Mouse (Mus musculus) adrenal gland, adult (tissue): ENCODE results near the gene Olfr1415.
"Not testable (repeated sequence)": the region's sequence is repeated elsewhere in the genome, so short reads cannot be mapped to it uniquely, and the experiment has no call there.

Source experiments
- DNase-seq, 2 experiments: peaks; one replicate each; pipeline ENCODE4 v3.0.0; 2022 to 2023; ENCODE audit warnings: low spot score in 1 of 2; ENCODE audit not compliant: inconsistent age in 2 of 2

Gene Olfr1415

DNA sequence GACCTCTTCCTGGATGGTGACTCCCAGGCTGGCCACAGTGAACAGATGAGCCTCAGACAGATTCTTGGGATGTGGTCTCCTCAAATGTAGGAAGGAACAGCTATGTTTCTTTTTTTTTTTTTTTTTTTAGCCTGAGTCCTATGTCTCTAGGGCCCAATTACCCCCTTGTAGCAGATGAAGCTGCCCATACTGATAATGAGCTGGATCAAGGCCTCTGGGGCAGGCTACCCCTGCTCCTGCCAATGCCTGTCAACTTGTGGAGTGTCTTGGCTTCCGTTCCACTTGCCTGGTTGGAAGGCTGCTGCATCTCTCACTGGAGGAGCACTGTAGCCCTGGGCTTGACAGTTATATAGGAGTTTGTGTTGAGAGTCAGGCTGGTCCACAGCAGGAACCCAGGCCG lies at the start of gene Olfr1415:
Olfr1415 (minus strand) TSS at position 101 of the 400 bp plus-strand sequence.
- DNase-seq: no peak

GRCm38 (mm10) chr1:92539071-92539470 lies 43.2 kb upstream of the Olfr1415 start:
- no peak for DNase-seq

GRCm38 (mm10) chr1:92536972-92537371 lies 41.1 kb upstream of the Olfr1415 start:
- DNase-seq: peak in 1 of 2 experiments; percentile 9

DNA sequence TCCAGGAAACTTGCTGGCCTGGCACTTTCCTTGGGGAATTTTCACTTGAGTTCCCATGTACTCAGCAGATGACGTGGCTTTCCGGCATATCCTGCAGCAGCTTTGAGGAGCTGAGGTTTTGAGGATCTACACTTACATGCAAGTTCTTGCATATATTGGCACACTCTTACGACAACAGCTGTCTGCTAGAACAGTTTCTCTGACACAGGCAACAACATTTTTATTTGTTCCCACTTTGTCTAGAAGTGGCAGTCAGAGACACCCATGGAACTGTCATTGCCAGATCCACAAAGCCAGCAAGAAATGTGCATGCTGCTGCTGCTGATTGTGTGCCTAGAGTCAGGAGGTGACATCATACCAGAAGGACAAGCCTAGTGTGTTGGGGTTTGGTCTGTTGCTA lies 27.9 kb upstream of the Olfr1415 start:
- no peak for DNase-seq

- peak; percentile 13 to 65 for DNase-seq
These were observed 25.5 kb upstream of the Olfr1415 start for GRCm38 (mm10) chr1:92521376-92521775.

GRCm38 (mm10) chr1:92519046-92519445 lies 23.1 kb upstream of the Olfr1415 start:
- no peak for DNase-seq

DNA sequence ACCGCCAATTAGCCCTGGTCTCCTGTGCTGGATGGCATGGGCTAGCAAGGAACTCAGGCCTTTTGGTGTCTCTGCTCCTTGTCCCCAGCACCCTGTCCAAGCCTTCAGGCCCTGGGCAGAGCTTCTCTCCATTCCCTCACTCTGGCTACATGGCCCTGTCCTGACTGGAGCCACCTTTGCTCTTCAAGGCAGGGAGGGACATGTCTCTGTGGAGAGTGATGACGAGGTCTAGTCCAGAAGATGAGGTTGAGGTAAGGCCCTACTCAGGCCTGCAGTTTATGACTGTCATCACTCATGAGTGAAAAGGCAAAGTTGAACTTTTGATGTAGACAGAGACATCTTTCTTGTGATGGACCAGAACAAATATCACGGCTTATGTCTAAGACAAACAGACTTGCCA lies 22.7 kb upstream of the Olfr1415 start, which contains the start of gene Olfr1414:
Olfr1414 (minus strand) TSS at position 101 of the 400 bp plus-strand sequence.
- no peak for DNase-seq

GRCm38 (mm10) chr1:92515390-92515789 lies 19.5 kb upstream of the Olfr1415 start:
- DNase-seq: peak in 1 of 2 experiments; percentile 39

GRCm38 (mm10) chr1:92511646-92512045 lies 15.7 kb upstream of the Olfr1415 start:
- DNase-seq: not testable (repeated sequence)

- no peak for DNase-seq
These were observed 10.9 kb downstream of the Olfr1415 start, which contains the start of gene Olfr1416 for GRCm38 (mm10) chr1:92485013-92485412. Olfr1416 (minus strand) TSS chr1:92485113.

DNA sequence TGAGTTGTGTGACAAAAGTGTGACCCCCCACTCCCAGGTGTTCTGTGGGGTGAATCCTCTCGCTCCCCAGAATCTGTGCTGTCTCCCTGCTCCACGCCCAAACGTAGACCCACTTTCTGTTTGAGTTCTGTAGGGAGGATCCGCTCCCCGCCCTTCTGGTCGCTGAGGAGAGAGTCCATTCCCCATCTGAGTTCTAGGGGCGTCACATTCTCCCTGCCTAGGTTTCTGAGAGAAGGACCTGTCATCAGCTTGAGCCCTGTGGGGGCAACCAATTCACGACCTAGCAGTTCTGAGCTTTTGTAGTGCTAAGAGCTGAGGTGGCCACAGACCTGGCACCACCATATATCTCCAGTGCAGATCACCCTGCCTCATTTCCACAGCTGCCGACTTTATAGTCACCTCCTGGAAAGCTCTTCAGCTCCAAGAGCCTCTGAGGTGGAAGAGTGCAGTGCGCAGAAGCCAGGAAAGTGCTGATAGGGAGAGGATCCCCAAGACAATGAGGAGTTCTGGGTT lies 21.8 kb downstream of the Olfr1415 start:
- DNase-seq: no peak

DNA sequence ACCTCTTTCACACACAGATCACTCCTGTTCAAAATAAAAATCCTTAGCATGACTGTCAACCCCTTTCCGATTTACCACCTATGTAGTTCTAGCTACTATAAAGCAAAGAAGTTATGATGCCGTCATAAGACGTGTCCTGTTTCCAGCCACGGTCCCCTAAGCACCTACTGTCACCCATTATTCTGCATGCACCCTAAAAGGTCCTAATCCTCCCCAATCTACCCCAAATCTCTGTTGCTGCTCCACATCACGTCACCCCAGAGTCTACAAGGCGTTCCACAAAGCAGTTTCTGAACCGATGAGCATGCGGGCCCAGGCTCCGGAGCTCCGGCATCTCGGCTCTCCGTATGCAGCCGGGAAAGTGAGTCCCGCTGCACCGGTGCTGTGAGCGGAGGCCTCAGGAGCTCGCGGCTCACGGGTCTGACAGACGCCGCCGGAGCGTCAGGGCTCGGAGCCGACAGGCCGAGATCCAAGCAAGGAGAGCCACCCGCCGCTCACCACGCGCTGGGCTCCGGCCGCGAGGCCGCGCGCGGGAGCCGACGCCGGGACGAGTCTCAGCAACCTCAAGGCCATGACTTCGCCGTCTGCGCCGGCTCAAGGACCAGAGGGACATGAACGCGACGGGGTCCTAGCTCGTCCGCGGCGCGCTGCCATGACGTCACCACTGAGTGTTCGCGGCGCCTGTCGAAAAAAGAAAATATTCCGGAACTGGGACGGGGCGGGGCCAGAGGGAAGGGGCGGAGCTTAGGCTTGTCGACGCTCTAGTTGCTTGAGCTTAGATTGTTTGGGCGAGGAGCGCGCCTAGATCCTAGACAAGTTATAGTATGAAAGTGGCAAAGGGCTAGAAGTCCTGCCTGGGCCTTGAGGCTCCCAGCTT lies 22.5 kb downstream of the Olfr1415 start, which contains the start of gene Ndufa10:
Ndufa10 (minus strand) TSS at position 696 of the 877 bp plus-strand sequence.
- peak; percentile 94 to 99 for DNase-seq

DNA sequence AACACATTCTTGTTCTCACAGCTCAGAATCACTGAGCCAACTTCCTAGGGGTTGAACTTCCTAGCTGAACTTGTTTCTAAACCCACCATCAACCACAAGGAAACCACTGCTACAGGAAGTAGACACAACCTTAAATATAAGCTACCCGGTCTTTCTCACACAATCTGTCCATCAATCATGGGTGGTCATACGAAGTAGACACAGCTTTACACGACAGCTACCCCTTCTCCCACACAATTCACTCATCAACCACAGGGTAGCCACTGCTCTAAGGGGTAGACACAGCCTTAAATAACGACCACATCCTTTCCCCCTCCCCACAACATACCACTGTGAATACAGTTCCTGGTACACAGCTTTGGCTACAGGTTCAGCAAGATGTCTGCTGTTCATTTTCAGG lies 27.0 kb downstream of the Olfr1415 start:
- no peak for DNase-seq

DNA sequence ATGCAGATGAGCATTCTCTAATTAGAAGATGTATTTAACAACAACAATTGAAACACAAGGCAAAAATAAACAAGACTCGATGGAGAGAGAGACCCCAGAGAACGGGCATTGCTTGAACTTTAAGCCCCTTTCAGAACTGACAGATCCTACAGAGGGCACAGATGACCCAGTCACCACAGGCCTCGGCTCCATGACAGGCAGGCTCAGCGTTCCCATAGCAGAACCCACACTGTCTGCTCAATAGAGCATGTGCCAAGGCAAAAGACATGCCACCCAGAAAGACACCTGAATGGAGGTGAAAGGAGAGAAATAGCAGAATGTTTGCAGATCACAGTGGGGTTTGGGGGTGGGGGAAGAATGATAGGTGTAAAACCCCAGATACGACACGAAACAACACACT lies 37.5 kb downstream of the Olfr1415 start:
- DNase-seq: no peak

- DNase-seq: no peak
These were observed 38.1 kb downstream of the Olfr1415 start for GRCm38 (mm10) chr1:92457758-92458157.

- DNase-seq: peak in 1 of 2 experiments; percentile 83
These were observed 42.0 kb downstream of the Olfr1415 start for GRCm38 (mm10) chr1:92453751-92454445.

GRCm38 (mm10) chr1:92448293-92448692 lies 47.6 kb downstream of the Olfr1415 start:
- no peak for DNase-seq

GRCm38 (mm10) chr1:92441453-92442063 lies 54.3 kb downstream of the Olfr1415 start:
- DNase-seq: peak; percentile 49 to 86

DNA sequence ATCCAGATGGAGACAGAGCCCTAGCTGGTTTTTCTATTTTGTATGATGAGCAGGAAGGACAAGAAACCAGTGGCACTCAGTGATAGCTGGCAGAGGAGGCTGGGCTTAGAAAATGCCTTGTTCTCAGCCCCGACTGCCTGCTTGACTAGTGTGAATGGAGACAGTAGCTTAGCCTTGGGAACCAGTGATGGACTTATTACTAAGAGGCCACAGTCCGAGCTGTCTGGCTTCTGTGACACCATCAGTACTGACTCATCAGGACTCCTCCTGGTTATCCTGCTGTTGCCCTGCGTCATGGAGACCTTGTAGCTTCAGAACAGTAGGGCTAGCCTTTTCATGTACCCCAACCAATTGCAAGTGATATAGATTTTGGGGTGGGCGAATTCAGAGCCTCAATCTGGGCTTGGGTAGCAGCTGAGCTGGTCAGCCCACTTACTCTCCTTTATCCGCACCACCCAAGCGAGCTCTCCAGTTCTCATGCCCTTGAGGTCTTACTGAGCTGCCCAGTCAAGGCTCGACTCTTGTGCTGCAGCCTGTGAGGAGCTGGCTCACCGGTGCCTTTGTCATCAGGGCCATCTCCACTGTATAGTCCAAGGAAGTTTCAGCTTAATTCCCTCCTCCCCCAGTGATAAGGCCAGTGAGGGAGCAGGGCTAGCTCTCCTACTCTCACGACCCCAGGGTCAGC lies 55.7 kb downstream of the Olfr1415 start:
- DNase-seq: peak; percentile 61 to 88
